In genomic region chr4:43587681-43588080, GRCm38 (mm10) we compare ENCODE assay signal across 17 mouse cellular contexts. TPM values are rescaled to one million over a fixed set of nuclear protein-coding genes. Genes with fewer than 3 reads are reported as not detected.
DNase-seq lines count a peak whose midpoint lies in the region; ATAC-seq lines count a peak whose summit lies in the region.
"Had no signal": no experiment of that assay in that cellular context is flagged by ENCODE, and none has a peak within 500 bp of the region (broad histone marks: within the 10 kb centered on the region; RNA-seq: fewer than 3 reads in every experiment).

No protein-coding gene starts in this region.

- no peak overlapping the region for H3K9ac ChIP-seq in kidney, embryonic 14.5 days (ENCODE audit: low read depth, low read length)
- H3K9ac ChIP-seq in limb, embryonic 13.5 days = no peak overlapping the region

- H3K27ac ChIP-seq in kidney, embryonic 14.5 days (ENCODE audit: low read depth, low read length) = no peak overlapping the region
- no peak overlapping the region for H3K27ac ChIP-seq in limb, embryonic 13.5 days

- no peak overlapping the region for H3K4me2 ChIP-seq in kidney, embryonic 14.5 days (replicated peaks; ENCODE audit: low read depth, low read length)
- H3K4me2 ChIP-seq in limb, embryonic 13.5 days (replicated peaks) = no peak overlapping the region

- H3K4me1 ChIP-seq in kidney, embryonic 14.5 days (ENCODE audit: control insufficient read depth, insufficient read depth, low read length) = 0 out of 2 replicates have a peak, but pooled peaks cover 13% of the 10 kb centered on the region
- peaks cover 5% of the 10 kb centered on the region for H3K4me1 ChIP-seq in limb, embryonic 13.5 days

- H3K9me3 ChIP-seq in kidney, embryonic 14.5 days (ENCODE audit: control insufficient read depth, low read length) = no peaks in the 10 kb centered on the region
- H3K9me3 ChIP-seq in limb, embryonic 13.5 days = no peaks in the 10 kb centered on the region
- H3K9me3 ChIP-seq: G1E had no signal

- peak; percentile 12 for DNase-seq in embryo, embryonic 10 days (ENCODE audit: low spot score)
- DNase-seq in embryo, embryonic 9.5 days (ENCODE audit: extremely low spot score) = no peak
- peak; percentile 46 for DNase-seq in kidney, adult 11 months
- peak; percentile 49 for DNase-seq in 416B (ENCODE audit: low read depth)
- no peak for DNase-seq in urinary bladder, postnatal 25 days (ENCODE audit: low spot score)
- DNase-seq: cerebellum, adult 2 months; retina, postnatal 1 day had no signal

- H3K4me3 ChIP-seq in kidney, embryonic 14.5 days (ENCODE audit: low read length) = no peak overlapping the region
- H3K4me3 ChIP-seq in limb, embryonic 13.5 days = no peak overlapping the region

- H3K36me3 ChIP-seq in kidney, embryonic 14.5 days (ENCODE audit: control insufficient read depth, insufficient read depth, low read length) = peaks cover 14% of the 10 kb centered on the region
- H3K36me3 ChIP-seq in limb, embryonic 13.5 days = peaks cover 26% of the 10 kb centered on the region

- WGBS in kidney, embryonic 14.5 days = 71% methylated on average over 7 of the region's 7 CpGs
- 40% methylated on average over 7 of the region's 7 CpGs for WGBS in limb, embryonic 13.5 days

- ATAC-seq in kidney, embryonic 14.5 days (ENCODE audit: low FRiP score, low TSS enrichment) = no peak
- ATAC-seq in limb, embryonic 13.5 days (ENCODE audit: low FRiP score, low read depth) = 0 out of 2 replicates have a peak, but pooled peaks have one; percentile 10
- ATAC-seq in monocyte, adult 5-6 weeks (replicated peaks; ENCODE audit: insufficient number of reproducible peaks, low FRiP score, low TSS enrichment, poor library complexity, severe bottlenecking) = no peak
- ATAC-seq: activated CD4-positive, CD25-positive, alpha-beta regulatory T cell, adult 4 months; inflammation-experienced regulatory T-cells, adult 6 months had no signal

- H3K27me3 ChIP-seq in kidney, embryonic 14.5 days (ENCODE audit: control insufficient read depth, insufficient read depth, low read length) = no peaks in the 10 kb centered on the region
- H3K27me3 ChIP-seq in limb, embryonic 13.5 days = no peaks in the 10 kb centered on the region

RNA-seq across cellular contexts. Expression of gene Msmp, which starts 3.4 kb away (rescaled TPM):
- 0.63 and 1.0 TPM in 2 replicates for polyA plus RNA-seq in kidney, embryonic 14.5 days (2014; fragmentation: Nextera tagmentation; extraction: Ambion mirVana)
- 1.4 and 2.2 TPM in 2 replicates for polyA plus RNA-seq in limb, embryonic 13.5 days (2015; fragmentation: Nextera tagmentation; extraction: Ambion mirVana)
- total RNA-seq in monocyte, adult 5-6 weeks (2017) = 0.48 TPM in 1 of 3 replicates, not detected in the others
- total RNA-seq: G1E; granulocyte monocyte progenitor cell, adult 5-6 weeks; layer of hippocampus, postnatal 25 days; megakaryocyte-erythroid progenitor cell, adult 5-6 weeks had no signal
- polyA plus RNA-seq: activated CD4-positive, CD25-positive, alpha-beta regulatory T cell, adult 4 months; cerebellum, adult 2 months; frontal cortex, adult 2 months; G1E; inflammation-experienced regulatory T-cells, adult 6 months had no signal

RNA-seq across cellular contexts. Expression of gene Gba2, which starts 9.0 kb away (rescaled TPM):
- 13.1 and 17.9 TPM in 2 replicates for polyA plus RNA-seq in kidney, embryonic 14.5 days (2014; fragmentation: Nextera tagmentation; extraction: Ambion mirVana)
- polyA plus RNA-seq in limb, embryonic 13.5 days (2015; fragmentation: Nextera tagmentation; extraction: Ambion mirVana) = 26.9 and 27.0 TPM in 2 replicates
- 9.3 to 22.3 TPM (median 9.7 TPM) in 3 replicates for total RNA-seq in monocyte, adult 5-6 weeks (2017)

RNA-seq across cellular contexts. Expression of gene Rgp1, which starts 9.2 kb away (rescaled TPM):
- 27.9 and 34.4 TPM in 2 replicates for polyA plus RNA-seq in kidney, embryonic 14.5 days (2014; fragmentation: Nextera tagmentation; extraction: Ambion mirVana)
- polyA plus RNA-seq in limb, embryonic 13.5 days (2015; fragmentation: Nextera tagmentation; extraction: Ambion mirVana) = 35.0 and 38.5 TPM in 2 replicates
- total RNA-seq in monocyte, adult 5-6 weeks (2017) = 17.8 to 28.6 TPM (median 28.5 TPM) in 3 replicates

RNA-seq across cellular contexts. Expression of gene Tln1, which starts 25.2 kb away (rescaled TPM):
- 72.6 and 87.2 TPM in 2 replicates for polyA plus RNA-seq in kidney, embryonic 14.5 days (2014; fragmentation: Nextera tagmentation; extraction: Ambion mirVana)
- polyA plus RNA-seq in limb, embryonic 13.5 days (2015; fragmentation: Nextera tagmentation; extraction: Ambion mirVana) = 60.4 and 63.6 TPM in 2 replicates
- 816 to 935 TPM (median 878 TPM) in 3 replicates for total RNA-seq in monocyte, adult 5-6 weeks (2017)

RNA-seq across cellular contexts. Expression of gene Creb3, which starts 25.5 kb away (rescaled TPM):
- 50.2 and 55.7 TPM in 2 replicates for polyA plus RNA-seq in kidney, embryonic 14.5 days (2014; fragmentation: Nextera tagmentation; extraction: Ambion mirVana)
- 58.7 and 60.0 TPM in 2 replicates for polyA plus RNA-seq in limb, embryonic 13.5 days (2015; fragmentation: Nextera tagmentation; extraction: Ambion mirVana)
- 80.3 to 165 TPM (median 108 TPM) in 3 replicates for total RNA-seq in monocyte, adult 5-6 weeks (2017)

Comparison
In these comparisons a context has a peak if more than half of its experiments do, and no peak if none do; other contexts are left out.
1. DNase-seq: peak in embryo, embryonic 10 days (single experiment), kidney, adult 11 months (single experiment) and 416B (single experiment); none in embryo, embryonic 9.5 days (single experiment) and urinary bladder, postnatal 25 days (single experiment).